Mouse (Mus musculus) B cell, adult 2 months (primary cell): Measurements from ENCODE around the gene Sidt1.

Source experiments
- DNase-seq, 2 experiments: peaks; one replicate each; pipeline ENCODE4 v3.0.0; 2022

The Sidt1 gene

DNA sequence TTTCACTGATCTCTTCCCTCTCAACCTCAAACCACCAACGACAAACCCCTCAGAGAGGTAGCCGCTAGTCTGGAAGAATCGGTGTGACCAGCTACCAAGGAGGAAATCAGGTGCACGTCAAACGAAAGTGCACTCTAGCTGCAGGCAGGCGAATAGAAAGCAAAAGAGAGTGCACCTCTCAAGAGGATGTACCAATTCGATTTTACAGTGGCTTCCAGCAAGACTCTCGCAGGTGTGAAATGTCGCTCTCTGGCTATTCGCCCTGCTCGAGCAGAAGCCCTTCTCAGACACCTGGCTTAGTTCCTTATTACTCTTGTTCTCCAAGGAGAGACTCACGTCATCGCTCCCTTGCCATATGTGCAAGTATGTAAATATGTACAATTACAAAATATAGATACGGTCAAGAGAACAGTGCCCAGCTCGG lies at the start of gene Sidt1:
Sidt1 (minus strand) TSS at position 336 of the 424 bp plus-strand sequence.
- peak in 1 of 2 experiments; percentile 60 for DNase-seq

DNA sequence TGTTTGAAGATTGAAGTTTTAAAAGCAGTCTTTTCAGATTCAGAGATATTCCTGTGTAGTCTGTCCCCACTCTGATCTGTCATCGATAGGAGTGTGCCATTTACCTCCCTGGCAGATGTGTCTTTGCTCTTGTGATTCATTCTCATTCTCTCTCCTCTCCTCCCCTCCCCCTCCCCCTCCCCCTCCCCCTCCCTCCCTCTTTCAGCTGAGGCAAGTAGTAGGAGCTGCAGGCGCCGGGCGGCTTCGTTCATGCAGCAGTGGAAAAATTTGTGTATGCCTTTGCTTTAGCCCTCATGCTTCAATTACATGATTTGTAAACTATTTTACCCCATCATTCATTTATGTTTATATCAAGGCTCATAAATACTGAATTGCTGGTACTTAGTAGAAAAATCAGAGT lies 48.6 kb upstream of the Sidt1 start:
- DNase-seq: no peak

DNA sequence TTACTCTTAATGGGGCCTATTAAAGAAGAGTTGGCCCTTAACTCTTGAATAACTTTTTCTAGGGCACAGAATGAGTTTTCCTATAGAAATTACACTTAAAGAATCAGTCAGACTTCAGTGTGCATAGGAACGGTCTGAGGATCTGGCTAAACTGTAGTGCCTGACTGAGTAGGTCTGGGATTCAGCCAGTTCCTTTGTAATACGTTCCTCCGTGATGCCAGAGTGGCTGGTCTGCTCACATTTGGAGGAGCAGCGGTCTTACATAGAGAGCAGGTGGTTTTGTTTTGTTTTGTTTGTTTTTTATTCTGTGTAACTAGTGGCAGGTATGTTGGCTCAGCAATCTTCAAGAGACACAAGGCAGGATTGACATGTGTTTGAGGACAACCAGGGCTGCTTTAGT lies 47.0 kb upstream of the Sidt1 start:
- no peak for DNase-seq

DNA sequence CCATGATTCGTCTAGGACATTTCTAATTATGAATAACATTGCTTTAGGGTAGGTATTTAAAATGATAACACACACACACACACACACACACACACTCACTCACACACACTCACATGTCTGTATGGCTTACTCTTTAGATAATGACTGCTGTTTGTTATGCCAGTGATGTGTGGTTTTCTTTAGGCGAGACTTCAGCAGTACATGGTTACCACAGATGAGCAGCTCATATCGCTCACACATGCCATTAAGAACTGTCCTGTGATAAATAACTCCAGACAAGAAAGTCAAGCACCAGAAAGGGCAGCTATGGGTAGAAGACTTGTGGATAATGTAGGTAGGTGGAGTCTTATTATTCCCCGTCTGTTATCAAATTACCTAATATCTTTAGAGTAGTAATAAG lies 42.5 kb upstream of the Sidt1 start:
- no peak for DNase-seq

DNA sequence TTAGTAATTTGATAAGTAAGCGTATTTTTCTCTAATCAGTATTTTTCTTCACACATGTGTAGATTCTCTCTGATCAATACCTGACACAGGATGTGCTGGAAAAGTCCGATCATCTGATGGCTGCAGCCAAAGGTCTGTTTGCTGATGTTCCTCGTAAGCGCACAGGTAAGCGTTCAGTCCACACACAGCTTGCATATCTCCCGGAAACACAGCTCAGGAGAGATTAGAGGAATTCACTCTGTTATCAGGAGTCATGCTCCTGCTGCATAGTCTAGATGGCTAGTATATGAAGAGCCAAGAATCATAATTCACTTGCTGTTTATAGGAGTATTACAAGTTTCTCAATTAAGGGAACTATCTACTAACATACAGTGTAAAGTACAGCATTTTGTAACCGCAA lies 32.5 kb upstream of the Sidt1 start:
- DNase-seq: no peak

DNA sequence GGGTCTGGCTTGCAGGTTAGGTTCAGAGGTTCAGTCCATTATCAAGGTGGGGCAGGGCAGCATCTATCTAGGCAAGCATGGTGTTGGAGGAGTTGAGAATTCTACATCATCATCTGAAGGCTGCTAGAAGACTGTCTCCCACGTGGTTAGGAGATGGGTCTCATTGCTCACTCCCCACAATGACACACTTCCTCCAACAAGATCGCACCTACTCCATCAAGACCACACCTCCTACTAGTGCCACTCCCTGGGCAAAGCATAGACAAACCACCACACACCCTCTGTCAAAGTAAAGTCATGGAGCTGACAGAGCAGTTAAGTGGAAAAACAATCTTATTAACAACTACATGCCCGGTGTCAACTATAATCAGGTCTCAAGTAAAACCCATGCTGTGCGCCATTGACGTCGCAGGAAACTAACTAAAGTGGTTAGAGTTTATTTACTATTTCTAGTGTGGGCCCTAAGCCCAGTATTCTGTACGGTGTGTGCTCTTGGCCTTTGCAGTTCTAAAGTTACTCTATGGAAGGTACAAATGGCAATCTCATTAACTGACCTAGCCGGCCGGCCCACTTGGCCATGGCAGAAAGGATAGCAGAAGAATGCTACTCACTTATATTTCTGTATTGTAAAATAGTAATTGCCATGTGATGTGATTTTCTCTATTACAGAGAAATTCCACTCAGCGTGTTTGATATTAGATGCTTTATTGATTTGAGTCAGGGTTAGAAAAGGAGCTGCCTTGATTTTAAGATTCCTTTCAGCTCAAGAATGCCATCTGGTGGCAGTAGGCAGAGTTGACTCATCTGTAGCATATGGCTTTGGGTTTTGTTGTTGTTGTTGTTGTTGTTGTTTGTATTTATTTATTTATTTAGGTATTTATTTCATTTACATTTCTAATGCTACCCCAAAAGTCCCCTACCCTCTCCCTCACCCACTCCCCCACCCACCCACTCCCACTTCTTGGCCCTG lies 29.2 kb upstream of the Sidt1 start:
- DNase-seq: peak; percentile 50 to 62

DNA sequence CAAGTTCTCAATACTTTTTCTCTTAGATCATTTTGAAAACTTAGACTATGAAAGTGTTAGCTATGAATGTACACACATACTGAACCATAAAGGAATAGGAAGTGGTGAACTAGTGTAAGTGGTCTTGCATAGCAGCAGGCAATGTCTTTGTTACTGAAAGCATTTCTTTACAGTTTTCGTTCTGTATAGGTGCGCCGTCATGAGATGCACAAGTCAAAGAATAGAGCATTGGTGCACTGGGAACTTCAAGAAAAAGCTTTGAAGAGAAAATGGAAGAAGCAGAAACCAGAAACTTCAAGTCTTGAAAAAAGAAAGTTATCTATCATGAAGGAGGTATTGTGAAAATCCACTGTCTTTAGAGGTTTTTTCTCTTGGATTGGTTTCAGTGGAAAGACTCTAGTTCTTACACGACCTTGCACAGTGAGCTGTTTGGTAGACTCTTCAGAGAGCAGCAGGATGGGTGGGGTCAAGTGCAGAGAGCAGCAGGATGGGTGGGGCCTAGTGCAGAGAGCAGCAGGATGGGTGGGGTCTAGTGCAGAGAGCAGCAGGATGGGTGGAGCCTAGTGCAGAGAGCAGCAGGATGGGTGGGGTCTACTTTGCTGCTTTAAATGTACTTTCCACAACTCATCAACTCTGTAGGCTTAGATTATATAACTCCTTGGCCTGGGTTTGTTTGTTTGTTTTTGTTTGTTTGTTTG lies 24.7 kb upstream of the Sidt1 start:
- peak; percentile 59 to 71 for DNase-seq

DNA sequence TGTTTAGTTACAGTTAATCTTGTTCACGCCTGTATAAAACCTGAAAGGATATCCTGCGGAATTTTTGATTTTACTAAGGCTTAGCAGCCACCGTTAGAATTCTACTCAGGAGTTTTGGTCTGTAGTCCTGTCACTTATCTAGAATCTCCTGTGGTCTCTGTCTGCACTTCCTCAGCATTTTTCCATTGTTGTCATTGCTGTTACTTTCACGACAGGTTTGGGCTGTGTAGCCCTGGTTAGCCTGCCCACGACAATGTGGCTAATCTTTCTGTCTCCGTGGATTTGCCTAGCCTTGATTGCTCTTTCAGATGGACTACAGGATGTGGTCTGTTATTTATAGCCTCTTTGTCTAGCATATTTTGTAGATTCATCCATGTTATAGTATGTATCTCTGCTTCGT lies 23.3 kb upstream of the Sidt1 start:
- DNase-seq: no peak

DNA sequence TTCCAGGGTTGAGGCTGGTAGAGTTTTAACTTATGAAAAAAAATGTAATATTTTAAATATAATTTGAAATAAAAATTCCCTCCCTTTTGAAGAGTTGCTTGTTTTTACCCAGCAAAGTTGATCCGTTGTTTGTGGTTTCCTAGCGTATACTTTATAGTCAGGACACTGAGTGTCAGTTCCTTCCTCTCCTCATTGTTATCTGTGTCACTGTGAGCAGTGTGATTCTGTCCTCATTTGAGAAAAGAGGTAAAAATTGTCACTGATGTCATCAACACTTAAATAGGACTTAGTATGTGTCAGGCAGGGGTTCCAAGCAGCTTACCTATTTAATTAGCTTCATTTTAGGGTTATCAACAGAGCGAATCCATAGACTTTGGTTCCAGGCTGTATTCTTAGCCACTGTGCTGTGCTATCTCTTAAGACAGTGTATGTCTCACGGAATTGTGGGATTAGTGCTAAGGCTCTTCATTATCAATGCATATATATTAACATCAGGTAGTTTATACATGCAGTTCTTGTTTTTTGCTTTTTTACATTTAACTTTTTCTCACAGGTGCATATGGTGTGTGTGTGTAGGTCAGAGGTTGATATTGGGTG lies 16.9 kb upstream of the Sidt1 start:
- no peak for DNase-seq

DNA sequence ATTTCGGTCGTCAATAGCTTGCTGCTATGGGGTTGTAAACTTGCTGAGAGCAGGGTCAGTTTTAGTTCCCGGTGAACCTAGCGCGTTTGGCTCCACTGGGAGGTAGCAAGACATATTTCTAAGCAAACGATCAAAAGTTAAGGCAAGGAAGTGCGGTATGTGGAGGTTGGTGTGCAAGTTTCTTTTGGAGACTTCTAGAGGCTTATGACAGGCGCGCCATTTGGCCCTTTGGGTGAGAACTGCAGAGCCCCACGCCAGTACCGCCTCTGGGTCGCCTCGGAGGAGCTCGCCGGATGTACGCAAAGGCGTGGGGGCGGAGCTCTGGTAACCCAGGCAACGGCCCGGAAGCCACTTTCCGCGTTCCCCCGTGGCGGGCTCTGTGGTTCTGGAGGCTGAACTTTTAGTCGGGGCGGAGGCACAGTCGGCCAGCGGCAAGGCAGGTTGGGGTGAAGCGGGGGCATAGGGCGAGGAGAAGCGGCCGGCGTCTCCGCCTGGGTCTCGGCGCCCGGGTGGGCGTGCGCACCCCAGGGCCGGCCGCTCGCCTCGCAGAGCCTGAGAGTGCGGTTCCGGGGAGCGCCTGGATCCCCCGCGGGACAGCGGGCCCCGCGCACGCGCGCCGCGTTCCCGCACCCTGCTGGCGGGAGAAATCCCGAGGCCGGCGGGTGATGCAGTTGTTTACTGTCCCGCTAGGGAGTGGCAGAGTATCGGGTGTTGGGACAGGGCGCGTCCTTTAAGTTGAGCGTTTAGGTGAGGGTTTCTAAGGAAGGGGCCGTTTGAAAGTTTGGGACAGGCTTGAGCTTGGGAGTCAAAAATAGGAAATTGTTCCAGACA lies 14.3 kb upstream of the Sidt1 start, which contains the start of gene Spice1:
Spice1 (plus strand) TSS at position 51 of the 831 bp plus-strand sequence.
- DNase-seq: peak; percentile 98

DNA sequence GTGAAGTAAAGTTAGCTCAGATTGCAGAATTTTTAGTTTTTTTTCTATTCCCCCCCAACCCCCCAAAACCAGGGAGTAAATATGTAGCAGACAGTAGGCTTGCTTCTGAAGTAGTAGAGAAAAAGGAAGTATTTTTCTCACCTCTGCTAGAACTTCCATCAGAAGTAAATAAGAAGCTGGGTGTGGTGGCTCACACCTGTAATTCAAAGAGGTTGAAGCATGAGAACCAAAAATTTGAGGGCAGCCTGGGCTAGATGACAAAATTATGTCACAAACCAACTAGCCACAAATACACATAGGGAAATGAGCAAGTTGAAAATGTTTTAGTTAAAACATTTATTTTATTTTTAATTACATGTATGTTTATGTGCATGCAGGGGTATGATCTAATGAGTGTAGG lies 4.5 kb upstream of the Sidt1 start:
- no peak for DNase-seq

DNA sequence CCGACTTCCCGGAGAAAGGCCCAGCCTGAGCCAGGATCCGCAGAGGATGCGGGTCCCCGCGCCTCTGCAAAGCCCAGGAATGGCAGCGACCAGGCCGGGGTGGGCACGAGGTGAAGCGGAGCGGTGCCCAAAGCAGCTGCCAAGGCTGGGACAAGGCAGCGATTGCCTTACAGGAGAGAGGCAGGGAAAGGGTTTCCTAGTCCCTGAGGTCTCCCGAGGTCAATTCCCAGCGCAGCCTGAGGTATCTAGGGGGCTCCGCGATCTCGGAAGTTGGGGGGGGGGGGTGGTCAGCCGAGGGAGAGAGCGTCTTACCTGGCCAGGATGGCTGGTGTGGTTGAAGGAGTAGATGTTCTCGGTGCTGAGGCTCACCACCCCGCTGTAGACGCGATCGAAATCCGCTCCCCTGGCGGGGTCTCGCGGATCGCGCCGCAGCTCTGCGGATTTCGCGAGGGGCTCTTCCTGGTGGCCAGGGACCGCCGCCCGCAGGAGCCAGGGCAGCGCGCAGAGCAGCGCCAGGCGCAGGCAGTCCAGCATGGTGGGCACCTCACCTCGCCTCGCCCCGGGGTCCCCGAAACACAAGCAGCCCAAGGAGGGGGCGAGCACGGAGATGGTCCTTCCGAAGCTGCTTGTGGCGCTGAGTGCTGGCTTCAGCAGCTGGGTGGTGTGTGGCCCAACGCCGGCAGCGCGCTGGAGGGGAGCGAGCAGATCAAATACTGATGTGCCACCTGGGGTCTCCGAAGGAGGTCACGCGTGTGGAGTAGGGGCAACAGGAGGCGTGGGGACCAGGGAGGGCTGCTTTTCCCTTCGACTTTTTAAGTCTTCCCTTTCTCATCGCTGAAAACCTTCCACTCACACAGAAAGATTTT lies 768 bp downstream of the Sidt1 start:
- peak; percentile 55 to 63 for DNase-seq

DNA sequence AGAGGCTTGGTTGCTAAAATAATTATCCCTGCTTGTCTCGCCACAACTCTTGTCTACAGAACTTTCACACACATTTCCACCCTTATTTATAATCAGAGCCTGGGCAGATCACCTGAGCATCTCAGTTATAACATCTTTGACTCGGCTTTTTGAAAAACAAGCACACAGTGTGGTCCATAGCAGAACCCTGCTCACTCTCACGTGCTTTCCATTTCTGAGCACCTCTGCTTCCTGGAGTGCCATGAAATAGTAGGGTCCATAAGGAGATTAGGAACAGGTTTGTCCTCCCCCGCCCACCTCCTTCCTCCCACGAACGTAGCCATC lies 1.4 kb downstream of the Sidt1 start:
- no peak for DNase-seq

DNA sequence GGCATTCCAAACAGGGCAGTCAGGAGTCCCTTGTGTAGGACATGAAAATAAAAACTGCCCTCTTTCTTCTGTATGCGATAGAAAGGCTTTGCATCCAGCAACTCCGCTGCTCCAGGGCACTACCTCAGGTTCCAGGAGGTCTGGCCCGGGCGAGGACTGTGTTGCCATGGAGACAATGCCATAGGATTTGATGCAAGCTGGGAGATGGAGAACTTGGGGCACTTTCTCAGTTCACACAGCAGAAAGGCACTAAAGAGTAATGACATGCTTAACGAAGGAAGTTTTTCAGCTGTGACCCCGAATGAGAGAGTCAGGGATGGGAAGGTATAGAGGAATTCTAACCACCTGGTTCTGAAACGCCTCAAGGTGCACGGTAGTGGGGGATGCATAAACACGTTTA lies 1.8 kb downstream of the Sidt1 start:
- no peak for DNase-seq

DNA sequence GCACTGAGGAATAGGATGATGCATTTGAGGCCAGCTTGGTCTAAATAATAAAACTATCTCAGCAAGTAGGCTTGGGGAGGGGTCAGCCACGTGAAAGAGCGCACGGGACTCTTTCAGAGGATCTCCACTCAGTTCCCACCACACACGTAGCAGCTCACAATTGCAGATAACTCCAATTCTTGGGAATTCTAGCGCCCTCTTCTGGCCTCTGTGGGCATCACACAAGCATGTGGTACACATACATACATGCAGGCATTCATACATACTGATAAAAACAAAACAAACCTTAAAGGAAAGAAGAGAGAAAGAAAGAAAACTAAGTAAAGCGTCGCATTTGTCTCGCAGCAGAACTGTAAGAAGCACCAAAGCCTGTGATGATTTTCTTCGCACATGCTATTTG lies 2.3 kb downstream of the Sidt1 start:
- peak; percentile 23 to 38 for DNase-seq

DNA sequence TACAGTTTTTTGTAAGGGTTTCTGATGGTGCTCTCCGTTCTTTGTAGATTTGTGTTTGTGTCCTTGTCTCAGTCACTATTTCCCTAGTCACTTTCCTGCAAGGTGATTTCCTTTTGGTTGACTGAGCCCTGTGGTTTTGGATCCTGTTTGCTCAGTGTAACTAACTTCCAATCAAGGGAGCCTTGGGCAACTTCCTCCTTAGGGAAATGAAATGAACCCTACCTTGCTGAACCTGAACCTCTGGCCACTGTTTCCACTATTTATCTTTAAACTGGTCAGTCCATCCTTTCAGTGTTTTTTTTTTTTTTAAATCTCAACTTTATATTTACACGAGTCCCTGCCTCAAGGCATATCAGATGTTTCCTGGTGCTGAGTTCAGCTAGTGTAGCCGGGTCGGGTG lies 4.4 kb downstream of the Sidt1 start:
- DNase-seq: no peak

DNA sequence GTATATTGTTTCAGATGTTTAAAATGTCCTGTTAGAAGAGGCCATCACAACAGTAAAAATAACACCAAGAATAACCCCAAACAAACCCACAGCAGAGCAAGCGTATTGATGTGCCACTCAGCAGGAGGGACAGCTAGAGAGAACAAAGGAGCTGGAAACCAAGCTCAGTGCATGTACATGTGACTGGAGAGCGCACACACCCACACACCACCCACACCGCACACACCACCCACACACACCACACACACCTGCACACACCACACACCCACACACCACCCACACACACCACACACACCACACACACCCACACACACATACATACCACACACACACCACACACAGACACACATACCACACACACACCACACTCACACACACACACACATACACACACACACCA lies 12.8 kb downstream of the Sidt1 start:
- no peak for DNase-seq

DNA sequence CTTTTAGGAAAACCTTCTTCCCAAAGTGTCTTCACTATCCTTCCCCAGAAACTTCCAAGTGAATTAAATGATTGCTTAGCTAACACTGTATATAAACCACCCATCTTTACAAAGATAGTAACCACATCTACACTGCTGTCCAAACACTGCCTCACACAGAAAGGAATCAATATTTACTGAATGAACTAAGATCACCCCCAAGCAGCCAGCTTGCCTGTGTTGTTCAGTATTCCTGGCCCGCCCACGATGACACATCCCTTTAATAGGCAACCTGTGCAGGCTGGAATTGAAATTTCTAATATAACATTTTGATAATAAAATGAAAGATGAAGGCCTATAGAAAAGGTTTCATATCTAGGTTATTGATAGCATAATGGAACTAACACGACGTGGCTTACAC lies 16.6 kb downstream of the Sidt1 start:
- DNase-seq: no peak

DNA sequence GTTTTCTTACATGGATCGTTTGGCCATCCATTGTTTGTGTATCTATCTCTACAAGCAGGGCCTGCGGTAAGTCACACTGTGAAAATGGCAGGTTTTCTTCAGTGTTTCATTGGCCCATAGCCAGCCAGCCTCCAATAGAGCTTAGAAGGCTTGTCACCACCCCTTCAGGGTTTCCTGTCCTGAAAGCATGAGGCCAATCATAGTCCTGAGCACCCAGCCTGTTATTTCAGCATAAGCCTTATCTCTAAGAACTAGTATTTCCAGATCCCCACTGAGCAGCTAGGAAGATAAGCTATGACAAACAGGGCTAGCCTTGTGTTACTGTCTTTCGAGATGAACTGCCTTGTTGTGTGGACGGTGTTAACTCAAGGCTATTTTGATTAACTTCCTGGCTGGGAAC lies 19.6 kb downstream of the Sidt1 start:
- no peak for DNase-seq

DNA sequence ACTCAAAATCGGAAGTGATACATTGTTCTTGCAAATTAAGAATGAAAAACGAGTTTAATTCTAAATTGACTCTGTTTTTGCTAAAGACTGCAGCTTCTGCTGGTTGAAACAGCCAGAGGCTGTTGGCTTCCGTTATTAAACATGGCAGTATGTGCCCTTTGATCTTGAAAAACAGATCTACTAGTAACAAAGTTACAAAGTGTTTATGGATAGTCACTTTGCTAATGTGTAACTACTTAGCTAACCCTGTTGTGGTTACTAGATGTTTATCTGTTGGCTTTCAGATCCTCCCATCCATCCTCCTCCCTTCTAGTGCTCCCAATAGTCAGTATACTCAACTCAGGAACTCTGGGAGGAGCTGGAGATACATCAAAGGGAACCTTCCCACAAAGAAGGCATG lies 27.4 kb downstream of the Sidt1 start:
- no peak for DNase-seq

DNA sequence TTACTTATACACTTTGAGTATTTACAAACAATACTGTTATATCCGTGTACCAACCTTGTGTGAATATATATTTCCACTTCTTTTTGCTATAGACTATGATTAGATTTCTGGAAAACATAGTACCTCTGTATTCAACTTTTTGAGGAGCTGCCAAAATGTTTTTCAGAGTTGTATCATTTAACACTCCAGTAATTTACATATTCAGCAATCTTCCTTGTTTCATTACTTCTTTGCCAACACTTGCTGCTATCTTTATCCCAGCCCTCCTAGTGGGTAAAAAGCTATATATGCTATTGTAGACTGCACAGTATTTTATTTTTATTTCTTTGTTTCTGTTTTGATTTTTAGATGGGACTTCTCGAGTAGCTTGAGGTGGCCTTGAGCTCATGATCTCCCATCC lies 29.2 kb downstream of the Sidt1 start:
- DNase-seq: no peak
